8 mouse cellular contexts compared by ENCODE assay signal in genomic region chr19:57361131-57361938, GRCm38 (mm10). TPM values are rescaled to one million over a fixed set of nuclear protein-coding genes. Genes with fewer than 3 reads are reported as not detected.
DNase-seq lines count a peak whose midpoint lies in the region; ATAC-seq lines count a peak whose summit lies in the region.

No protein-coding gene starts in this region.

- under 1% methylated on average over 65 of the region's 78 CpGs for WGBS in forebrain, embryonic 13.5 days

- H3K4me1 ChIP-seq in forebrain, embryonic 13.5 days = peaks cover 53% of the 10 kb centered on the region
- peaks cover 75% of the 10 kb centered on the region for H3K4me1 ChIP-seq in megakaryocyte, embryonic 14.5 days

- peak; percentile 73 for DNase-seq in cerebellum, adult 9-10 months
- no peak for DNase-seq in cerebellum, adult 8-10 months
- DNase-seq in adrenal gland, postnatal 25 days = peak; percentile 62
- peak; percentile 34 for DNase-seq in heart, postnatal 25 days (ENCODE audit: low spot score)
- DNase-seq in left cerebral cortex, postnatal 14 days (ENCODE audit: low spot score in 2 of 2) = peak; percentile 33 to 49
- peak; percentile 46 for DNase-seq in skeletal muscle tissue, adult 2 months (ENCODE audit: low read depth, low spot score)

- H3K9me3 ChIP-seq in forebrain, embryonic 13.5 days (replicated peaks) = no peaks in the 10 kb centered on the region
- H3K9me3 ChIP-seq in megakaryocyte, embryonic 14.5 days = no peaks in the 10 kb centered on the region

- no peaks in the 10 kb centered on the region for H3K27me3 ChIP-seq in forebrain, embryonic 13.5 days
- H3K27me3 ChIP-seq in megakaryocyte, embryonic 14.5 days (replicated peaks) = no peaks in the 10 kb centered on the region

- no peaks in the 10 kb centered on the region for H3K36me3 ChIP-seq in forebrain, embryonic 13.5 days (ENCODE audit: poor library complexity, severe bottlenecking)
- H3K36me3 ChIP-seq in megakaryocyte, embryonic 14.5 days (replicated peaks; ENCODE audit: low read length) = peaks cover 7% of the 10 kb centered on the region

- peak overlapping the region; percentile 96 for H3K4me3 ChIP-seq in forebrain, embryonic 13.5 days
- H3K4me3 ChIP-seq in megakaryocyte, embryonic 14.5 days (replicated peaks) = peak overlapping the region; percentile 99

- ATAC-seq in forebrain, embryonic 13.5 days = peak; percentile 79

- H3K9ac ChIP-seq in forebrain, embryonic 13.5 days = peak overlapping the region; percentile 98

- peak overlapping the region; percentile 95 for H3K27ac ChIP-seq in forebrain, embryonic 13.5 days

- intact Hi-C loops in heart, postnatal 25 days (cut with DNase I) = no loop called here
- intact Hi-C loops in left cerebral cortex, postnatal 14 days (cut with DNase I) = no loop called here

- peak overlapping the region; percentile 67 for H3K4me2 ChIP-seq in forebrain, embryonic 13.5 days

RNA-seq across cellular contexts. Expression of gene Fam160b1, which starts 0.9 kb away (rescaled TPM):
- 21.6 and 23.5 TPM in 2 replicates for total RNA-seq in adrenal gland, postnatal 25 days (2021)
- polyA plus RNA-seq in forebrain, embryonic 13.5 days (2015; fragmentation: Nextera tagmentation; extraction: Ambion mirVana) = 11.6 and 12.7 TPM in 2 replicates
- total RNA-seq in heart, postnatal 25 days (2021) = 10 to 100 TPM in 1 of 2 experiments, 1 to 10 TPM in 1; 9.9 to 12.4 TPM
- 10 to 100 TPM; 22.6 to 23.5 TPM for total RNA-seq in left cerebral cortex, postnatal 14 days (2021)
- 2.9 TPM in 2 replicates for polyA plus RNA-seq in megakaryocyte, embryonic 14.5 days (2012; ENCODE audit: insufficient read depth, low replicate concordance)

RNA-seq across cellular contexts. Expression of gene Ablim1, which starts 46.6 kb away (rescaled TPM):
- total RNA-seq in adrenal gland, postnatal 25 days (2021) = 32.5 and 35.6 TPM in 2 replicates
- 16.5 and 19.2 TPM in 2 replicates for polyA plus RNA-seq in forebrain, embryonic 13.5 days (2015; fragmentation: Nextera tagmentation; extraction: Ambion mirVana)
- total RNA-seq in heart, postnatal 25 days (2021) = 100 to 1,000 TPM; 417 to 451 TPM
- 100 to 1,000 TPM; 105 to 120 TPM for total RNA-seq in left cerebral cortex, postnatal 14 days (2021)
- 0.17 TPM in 1 of 2 replicates, not detected in the other for polyA plus RNA-seq in megakaryocyte, embryonic 14.5 days (2012; ENCODE audit: insufficient read depth, low replicate concordance)
